In the genomic region with DNA sequence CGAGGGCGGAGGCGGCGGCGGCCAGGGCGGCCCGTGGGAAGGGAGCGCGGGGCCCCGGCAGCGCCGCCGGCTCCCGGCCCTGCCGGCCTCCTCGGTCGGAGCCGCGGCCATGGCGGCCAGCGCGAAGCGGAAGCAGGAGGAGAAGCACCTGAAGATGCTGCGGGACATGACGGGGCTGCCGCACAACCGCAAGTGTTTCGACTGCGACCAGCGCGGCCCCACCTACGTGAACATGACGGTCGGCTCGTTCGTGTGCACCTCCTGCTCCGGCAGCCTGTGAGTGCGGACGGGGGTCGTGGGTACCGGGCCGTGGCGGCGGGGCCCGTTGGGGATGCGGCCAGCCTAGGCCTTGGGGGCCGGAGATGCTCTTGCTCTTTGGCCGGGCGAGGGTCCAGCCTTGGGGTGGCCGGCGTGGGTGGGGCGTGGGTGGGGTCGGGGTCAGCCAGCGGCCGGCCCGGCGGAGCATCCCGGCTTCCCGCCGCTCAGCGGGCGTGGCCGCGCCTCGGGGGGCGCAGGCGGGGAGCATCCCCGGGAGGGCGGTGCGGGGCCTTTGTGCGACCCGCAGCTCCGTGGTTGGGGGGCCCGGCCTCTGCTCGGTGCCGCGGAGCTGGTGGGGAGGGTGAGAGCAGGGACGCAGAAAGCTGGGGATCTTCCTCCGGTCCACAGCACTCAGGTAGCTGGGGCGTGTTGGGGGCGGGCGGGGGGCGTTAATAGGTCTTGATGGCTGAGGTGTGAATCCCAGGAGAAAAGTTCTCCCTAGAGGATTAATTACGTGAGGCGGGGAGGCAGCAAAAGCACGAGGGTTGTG, we compare ENCODE assay signal across 8 mouse cellular contexts. TPM values are rescaled to one million over a fixed set of nuclear protein-coding genes. Genes with fewer than 3 reads are reported as not detected.
DNase-seq lines count a peak whose midpoint lies in the region; ATAC-seq and TF ChIP-seq lines count a peak whose summit lies in the region.

No protein-coding gene starts in this region.

- under 1% methylated on average over 85 of the region's 86 CpGs for WGBS in lung, adult 2 months

- H3K4me1 ChIP-seq in lung, adult 2 months (ENCODE audit: control insufficient read depth, insufficient read depth, low read length) = peaks cover 12% of the 10 kb centered on the region
- H3K4me1 ChIP-seq in embryonic fibroblast, embryonic 13.5 days (ENCODE audit: control insufficient read depth, insufficient read depth, low read length) = no peaks in the 10 kb centered on the region

- H3K4me3 ChIP-seq in lung, adult 2 months (replicated peaks; ENCODE audit: extremely low read depth, low read depth, low read length) = peak overlapping the region; percentile 88
- peak overlapping the region; percentile 94 for H3K4me3 ChIP-seq in embryonic fibroblast, embryonic 13.5 days (ENCODE audit: insufficient read depth, low read length)

- DNase-seq in lung, adult 2 months = no peak
- no peak for DNase-seq in lung, postnatal 25 days (ENCODE audit: low spot score)
- peak; percentile 13 for DNase-seq in Muller cell, postnatal 12 days (ENCODE audit: inconsistent ontology term)
- peak; percentile 65 for DNase-seq in testis, postnatal 10 days (ENCODE audit: low spot score)
- DNase-seq in spleen, adult 18-20 months = no peak

- peak; percentile 8 for ATAC-seq in inflammation-experienced regulatory T-cells, adult 6 months
- peak; percentile 71 for ATAC-seq in megakaryocyte, adult 5-6 weeks (ENCODE audit: poor library complexity, severe bottlenecking)

- TF ChIP-seq CTCF in lung, adult 2 months (IDR thresholded peaks at IDR 0.05; ENCODE audit: insufficient read depth, low read length) = no peak
- TF ChIP-seq CTCF in embryonic fibroblast, embryonic 13.5 days (IDR thresholded peaks at IDR 0.05; ENCODE audit: borderline replicate concordance, insufficient read depth, low read length) = no peak

- TF ChIP-seq POLR2A in lung, adult 2 months (IDR thresholded peaks at IDR 0.05; ENCODE audit: borderline replicate concordance, extremely low read depth, low read depth, low read length) = no peak
- no peak for TF ChIP-seq POLR2A in embryonic fibroblast, embryonic 13.5 days (IDR thresholded peaks at IDR 0.05; ENCODE audit: low read depth, low read length)

- H3K27ac ChIP-seq in embryonic fibroblast, embryonic 13.5 days (ENCODE audit: insufficient read depth, low read length) = no peak overlapping the region

RNA-seq across cellular contexts. Expression of a gene that starts 0.5 kb away (rescaled TPM):
- polyA plus RNA-seq in lung, adult 2 months (2012; rRNA removed) = 51.1 and 70.6 TPM in 2 replicates
- polyA plus RNA-seq in embryonic fibroblast, embryonic 13.5 days (2011; ENCODE audit: insufficient read length, low read depth, missing spikeins) = 75.1 and 77.5 TPM in 2 replicates
- 10 to 100 TPM; 32.2 to 33.2 (median 32.6) TPM for polyA plus RNA-seq in inflammation-experienced regulatory T-cells, adult 6 months (2017; shearing (Covaris generic))
- total RNA-seq in megakaryocyte, adult 5-6 weeks (2015) = 57.0 and 61.1 TPM in 2 replicates
- total RNA-seq in megakaryocyte, adult 5-6 weeks (2017) = 48.0 and 48.3 TPM in 2 replicates

Comparison
In these comparisons a context has a peak if more than half of its experiments do, and no peak if none do; other contexts are left out.
1. DNase-seq: peak in Muller cell, postnatal 12 days (single experiment) and testis, postnatal 10 days (single experiment); none in lung, adult 2 months (single experiment), lung, postnatal 25 days (single experiment) and spleen, adult 18-20 months (0 of 2).